In the genomic region with DNA sequence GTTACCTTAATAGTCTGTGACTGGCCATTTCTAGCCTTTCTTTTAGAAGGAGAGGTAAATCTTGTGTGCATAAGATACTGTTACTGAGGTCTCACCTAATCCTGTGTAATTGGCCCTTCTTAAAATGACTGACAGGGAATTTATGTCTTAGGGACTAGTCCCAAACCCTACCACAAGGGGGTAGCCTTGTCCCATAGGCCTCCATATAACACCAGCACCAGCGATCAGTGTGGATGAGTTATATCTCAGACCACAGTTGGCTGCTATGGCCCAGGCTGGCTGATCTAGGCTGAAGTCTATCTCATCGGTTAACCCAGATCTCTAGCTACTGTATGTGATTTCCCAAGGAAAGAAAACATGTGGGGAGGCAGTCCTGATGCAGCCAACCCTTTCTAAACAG, we compare ENCODE assay signal across 9 mouse cellular contexts.
DNase-seq lines count a peak whose midpoint lies in the region; ATAC-seq and TF ChIP-seq lines count a peak whose summit lies in the region.
"Had no signal": no experiment of that assay in that cellular context is flagged by ENCODE, and none has a peak within 500 bp of the region (broad histone marks: within the 10 kb centered on the region; RNA-seq: fewer than 3 reads in every experiment).

No protein-coding gene starts in this region.

- no peak overlapping the region for H3K27ac ChIP-seq in ES-E14 (ENCODE audit: insufficient read depth, low read depth, low read length, poor library complexity, severe bottlenecking)
- H3K27ac ChIP-seq in forebrain, embryonic 15.5 days (replicated peaks) = no peak overlapping the region
- H3K27ac ChIP-seq: limb, embryonic 13.5 days had no signal

- DNase-seq in ES-E14 (ENCODE audit: low read depth, low spot score) = peak; percentile 62
- peak; percentile 59 to 79 for DNase-seq in adrenal gland, postnatal 36 days
- DNase-seq in heart, postnatal 36 days = peak; percentile 50 to 51
- DNase-seq in large intestine, adult 2 months (ENCODE audit: low read depth, low spot score) = peak; percentile 31
- peak; percentile 24 to 64 for DNase-seq in lung, adult 18-20 months
- peak; percentile 82 for DNase-seq in retina, embryonic 14.5 days (ENCODE audit: low spot score)
- peak; percentile 64 to 71 for DNase-seq in thymus, postnatal 36 days

- no peaks in the 10 kb centered on the region for H3K9me3 ChIP-seq in ES-E14 (ENCODE audit: control insufficient read depth, insufficient read depth, low read depth, low read length)
- no peaks in the 10 kb centered on the region for H3K9me3 ChIP-seq in forebrain, embryonic 15.5 days
- H3K9me3 ChIP-seq: limb, embryonic 13.5 days had no signal

- no peaks in the 10 kb centered on the region for H3K4me1 ChIP-seq in ES-E14 (ENCODE audit: control insufficient read depth in 2 of 2, insufficient read depth in 2 of 2, low read length in 2 of 2, poor library complexity in 1 of 2)
- no peaks in the 10 kb centered on the region for H3K4me1 ChIP-seq in forebrain, embryonic 15.5 days

- WGBS in forebrain, embryonic 15.5 days = 23% methylated on average over 2 of the region's 2 CpGs
- WGBS in large intestine, adult 2 months = 10% methylated on average over 2 of the region's 2 CpGs

- no peaks in the 10 kb centered on the region for H3K36me3 ChIP-seq in ES-E14 (ENCODE audit: control insufficient read depth, insufficient read depth, low read length, poor library complexity, severe bottlenecking)
- no peaks in the 10 kb centered on the region for H3K36me3 ChIP-seq in forebrain, embryonic 15.5 days
- H3K36me3 ChIP-seq: limb, embryonic 13.5 days had no signal

- H3K9ac ChIP-seq in ES-E14 (ENCODE audit: insufficient read depth, low read depth, low read length, poor library complexity, severe bottlenecking) = no peak overlapping the region
- H3K9ac ChIP-seq in forebrain, embryonic 15.5 days (replicated peaks) = no peak overlapping the region
- H3K9ac ChIP-seq: limb, embryonic 13.5 days had no signal

- H3K4me3 ChIP-seq in ES-E14 (ENCODE audit: insufficient read depth in 1 of 2, low read depth in 1 of 2, low read length in 2 of 2, poor library complexity in 1 of 2, severe bottlenecking in 1 of 2) = no peak overlapping the region
- H3K4me3 ChIP-seq in forebrain, embryonic 15.5 days = no peak overlapping the region
- H3K4me3 ChIP-seq: limb, embryonic 13.5 days had no signal

- in situ Hi-C loops in ES-E14 (cut with MboI; ENCODE audit: low sequenced_read_pairs in 2 of 2, unreplicated experiment in 2 of 2) = loop anchor here in 1 of 2 experiments (25.0 kb wide), 1 partner anchor 254 kb away; no protein-coding TSS in a partner anchor

- peak; percentile 90 for ATAC-seq in forebrain, embryonic 15.5 days (replicated peaks)

- H3K27me3 ChIP-seq in forebrain, embryonic 15.5 days = no peaks in the 10 kb centered on the region

- H3K4me2 ChIP-seq in forebrain, embryonic 15.5 days (replicated peaks) = no peak overlapping the region
- H3K4me2 ChIP-seq: limb, embryonic 13.5 days had no signal

- intact Hi-C loops in heart, postnatal 36 days (cut with DNase I) = loop anchor here (1.0 to 5.0 kb wide), 3 partner anchors 80 to 257 kb away; partner anchors contain the start of gene Pcgf5

TF ChIP-seq in ES-E14, 5 proteins besides CTCF, POLR2A, EP300 and RAD21:
- TF ChIP-seq MAFK (IDR thresholded peaks at IDR 0.05; ENCODE audit: insufficient read depth, low read depth, low read length) (no peak), ZC3H11A (IDR thresholded peaks at IDR 0.05; ENCODE audit: borderline replicate concordance, low read depth, low read length) (peak; percentile 98)

Comparison
In these comparisons a context has a peak if more than half of its experiments do, and no peak if none do; other contexts are left out.
1. DNase-seq: peak in every context shown above with its lines; median percentile 82 in retina, embryonic 14.5 days; 69 in adrenal gland, postnatal 36 days; 68 in thymus, postnatal 36 days; 62 in ES-E14; 50 in heart, postnatal 36 days; 44 in lung, adult 18-20 months; 31 in large intestine, adult 2 months.